Mouse (Mus musculus) cerebellum, postnatal 25 days (tissue): Measurements from ENCODE around the gene Ccdc51.
"Not testable (repeated sequence)": the region's sequence is repeated elsewhere in the genome, so short reads cannot be mapped to it uniquely, and the experiment has no call there.

ENCODE experiments used
- DNase-seq, 2 experiments: peaks; one replicate each; pipeline ENCODE4 v3.0.0; 2021; ENCODE audit warnings: mixed read lengths in 2 of 2

Gene Ccdc51

GRCm38 (mm10) chr9:109125043-109125442 is 42.8 kb downstream of the Ccdc51 start:
- DNase-seq = no peak

DNA sequence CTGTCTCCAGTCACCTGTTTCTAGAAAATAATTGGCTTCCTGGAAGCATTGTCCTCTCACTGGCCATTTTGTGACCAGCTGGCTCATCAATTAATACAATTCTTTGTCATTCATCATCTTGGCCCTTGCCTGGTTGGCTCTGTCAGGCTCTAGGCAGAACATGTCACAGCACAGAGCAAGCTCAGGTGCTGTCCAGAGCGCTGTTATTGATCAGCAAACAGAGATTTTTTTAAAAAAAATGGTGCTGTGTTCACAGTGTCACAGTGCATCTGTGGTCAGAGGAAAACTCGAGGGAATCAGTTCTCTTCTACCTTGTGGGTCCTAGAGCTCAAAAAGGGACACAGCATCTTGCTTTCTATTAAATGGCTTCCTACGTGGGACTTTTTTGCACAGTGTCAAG is 43.2 kb downstream of the Ccdc51 start:
- DNase-seq = no peak

DNA sequence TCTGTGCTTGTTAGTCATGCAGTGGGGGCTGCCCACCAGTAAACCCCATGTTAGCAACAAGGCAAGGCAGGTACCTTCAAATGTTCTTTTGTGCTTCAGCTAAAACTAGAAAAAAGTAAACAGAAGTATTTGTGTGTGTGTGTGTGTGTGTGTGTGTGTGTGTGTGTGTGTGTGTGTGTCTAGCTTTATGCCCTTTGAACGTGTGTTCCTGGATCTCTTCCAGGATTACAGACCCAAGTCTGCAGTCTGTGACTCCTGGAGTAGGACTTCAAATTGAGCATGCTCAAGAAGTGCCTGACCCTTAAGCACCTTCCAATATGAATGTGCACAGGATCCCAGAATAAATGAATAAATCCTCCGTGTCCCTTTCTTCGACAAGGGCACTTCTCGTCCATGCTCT is 44.8 kb downstream of the Ccdc51 start:
- no peak for DNase-seq

DNA sequence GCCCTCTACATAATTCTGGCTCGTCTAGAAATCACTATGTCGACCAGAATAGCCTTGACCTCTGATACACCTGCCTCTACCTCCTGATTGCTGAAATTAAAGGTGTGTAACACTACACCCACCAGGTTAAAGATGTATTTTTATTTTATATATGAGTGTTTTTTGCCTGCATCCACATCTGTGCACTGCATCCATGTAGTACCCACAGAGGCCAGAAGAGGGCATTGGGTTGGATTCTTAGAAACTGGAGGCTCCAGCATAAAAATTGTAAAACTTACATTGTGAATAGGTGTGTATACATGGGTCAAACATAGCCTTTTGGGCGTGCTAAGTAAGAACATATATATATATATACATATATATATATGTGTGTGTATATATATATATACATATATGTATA is 45.9 kb downstream of the Ccdc51 start:
- peak in 1 of 2 experiments; percentile 36 for DNase-seq

DNA sequence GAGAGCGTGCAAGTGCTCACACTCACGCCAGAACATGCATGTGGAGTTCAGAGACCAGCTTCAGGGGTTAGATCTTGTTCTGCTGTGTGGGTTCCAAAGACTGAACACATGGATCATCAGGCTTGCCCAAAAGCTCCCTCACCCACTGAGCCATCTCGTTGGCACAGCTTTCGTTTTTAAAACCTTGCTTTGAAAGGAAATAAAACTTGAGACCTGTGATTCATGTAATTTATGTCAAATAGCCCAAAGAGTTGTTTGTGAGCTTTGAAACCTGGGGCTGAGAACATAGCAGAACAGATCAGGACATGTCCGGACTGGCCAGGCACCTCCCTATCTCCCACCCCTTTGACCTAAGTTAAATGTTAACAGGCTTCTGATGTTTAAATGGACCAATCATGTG is 47.8 kb downstream of the Ccdc51 start:
- no peak for DNase-seq

DNA sequence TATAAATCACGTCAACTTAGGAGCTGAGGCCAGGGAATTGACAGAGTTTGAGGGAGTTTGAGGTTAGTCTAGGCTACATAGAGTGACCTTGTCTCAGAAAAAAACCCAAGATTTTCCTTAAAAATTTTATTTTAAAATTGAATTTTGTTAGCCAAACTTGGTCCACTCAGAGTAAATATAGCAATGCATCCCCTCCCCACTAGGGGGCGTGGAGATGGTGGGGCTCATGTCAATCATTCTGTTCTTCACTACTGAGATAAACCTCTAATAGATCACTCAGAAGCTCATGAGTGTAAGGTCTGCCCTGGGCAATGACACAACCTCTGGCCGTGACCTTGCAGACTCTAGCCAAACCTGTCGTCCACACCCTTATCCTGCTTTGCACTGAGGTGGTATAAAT is 58.1 kb downstream of the Ccdc51 start:
- DNase-seq = not testable (repeated sequence)
